7 mouse cellular contexts compared by ENCODE assay signal in genomic region chr10:128082880-128083421, GRCm38 (mm10). TPM values are rescaled to one million over a fixed set of nuclear protein-coding genes. Genes with fewer than 3 reads are reported as not detected.
DNase-seq lines count a peak whose midpoint lies in the region; ATAC-seq lines count a peak whose summit lies in the region.

TSS of gene Atp5b (plus strand) at chr10:128083273.

- peak within 1 kb of the TSS; percentile 82 for H3K9ac ChIP-seq in intestine, embryonic 16.5 days (ENCODE audit: low read depth, low read length)
- H3K9ac ChIP-seq in midbrain, embryonic 11.5 days (ENCODE audit: low read length) = peak within 1 kb of the TSS; percentile 97

- H3K36me3 ChIP-seq in intestine, embryonic 16.5 days (ENCODE audit: control insufficient read depth, insufficient read depth, low read length) = peaks cover 16% of the 10 kb centered on the region; the same call in 1 of the 2 replicates
- H3K36me3 ChIP-seq in midbrain, embryonic 11.5 days (ENCODE audit: control insufficient read depth, insufficient read depth, low read length) = peaks cover 21% of the 10 kb centered on the region

- under 1% methylated on average over 34 of the region's 34 CpGs for WGBS in intestine, embryonic 16.5 days
- 0% methylated on average over 34 of the region's 34 CpGs for WGBS in midbrain, embryonic 11.5 days

- H3K27me3 ChIP-seq in intestine, embryonic 16.5 days (replicated peaks; ENCODE audit: control insufficient read depth, insufficient read depth, low read length) = no peaks in the 10 kb centered on the region
- no peaks in the 10 kb centered on the region for H3K27me3 ChIP-seq in midbrain, embryonic 11.5 days (ENCODE audit: control insufficient read depth, insufficient read depth, low read length)

- H3K4me2 ChIP-seq in intestine, embryonic 16.5 days (ENCODE audit: low read depth, low read length) = peak within 1 kb of the TSS; percentile 79
- H3K4me2 ChIP-seq in midbrain, embryonic 11.5 days = peak within 1 kb of the TSS; percentile 96

- DNase-seq in adrenal gland, adult 8-10 months = peak; percentile 96
- peak; percentile 98 for DNase-seq in embryo, embryonic 9.5 days (ENCODE audit: extremely low spot score)
- peak; percentile 88 to 96 for DNase-seq in gastrocnemius, postnatal 4 days (ENCODE audit: low spot score in 2 of 2)
- peak; percentile 96 to 98 for DNase-seq in left cerebral cortex, postnatal 36 days (ENCODE audit: low spot score in 2 of 2)
- peak; percentile 100 for DNase-seq in midbrain, embryonic 11.5 days (ENCODE audit: low spot score, missing footprints)
- peak; percentile 99 for DNase-seq in skeletal muscle tissue, adult 2 months (ENCODE audit: low read depth, low spot score)

- peaks cover 8% of the 10 kb centered on the region for H3K4me1 ChIP-seq in intestine, embryonic 16.5 days (ENCODE audit: control insufficient read depth, insufficient read depth, low read length)
- H3K4me1 ChIP-seq in midbrain, embryonic 11.5 days (ENCODE audit: control insufficient read depth, insufficient read depth, low read length) = peaks cover 12% of the 10 kb centered on the region

- peak within 1 kb of the TSS; percentile 81 for H3K4me3 ChIP-seq in intestine, embryonic 16.5 days (ENCODE audit: low read length)
- peak within 1 kb of the TSS; percentile 99 for H3K4me3 ChIP-seq in midbrain, embryonic 11.5 days (ENCODE audit: low read depth, low read length)

- intact Hi-C loops in left cerebral cortex, postnatal 36 days (cut with DNase I) = no loop called here

- H3K27ac ChIP-seq in intestine, embryonic 16.5 days (ENCODE audit: low read length) = peak within 1 kb of the TSS; percentile 86
- peak within 1 kb of the TSS; percentile 26; the same call in 1 of the 2 replicates for H3K27ac ChIP-seq in midbrain, embryonic 11.5 days (ENCODE audit: low read depth, low read length)

- peak; percentile 98 for ATAC-seq in intestine, embryonic 16.5 days
- ATAC-seq in midbrain, embryonic 11.5 days (ENCODE audit: low FRiP score) = peak; percentile 99

- H3K9me3 ChIP-seq in intestine, embryonic 16.5 days (ENCODE audit: control insufficient read depth, low read length) = no peaks in the 10 kb centered on the region
- H3K9me3 ChIP-seq in midbrain, embryonic 11.5 days (ENCODE audit: control insufficient read depth, low read length) = no peaks in the 10 kb centered on the region

RNA-seq across cellular contexts. Expression of gene Atp5b, which starts in this region (rescaled TPM):
- 1,000 to 10,000 TPM; 1,737 to 2,601 (median 2,176) TPM for total RNA-seq in adrenal gland, adult 8-10 months (2022)
- total RNA-seq in gastrocnemius, postnatal 4 days (2021) = 1,000 to 10,000 TPM; 3,386 to 3,414 TPM
- polyA plus RNA-seq in intestine, embryonic 16.5 days (2015; fragmentation: Nextera tagmentation; extraction: Ambion mirVana) = 3,551 and 3,599 TPM in 2 replicates
- total RNA-seq in left cerebral cortex, postnatal 36 days (2021) = 1,000 to 10,000 TPM; 1,550 to 1,901 TPM
- polyA plus RNA-seq in midbrain, embryonic 11.5 days (2014; fragmentation: Nextera tagmentation; extraction: Ambion mirVana) = 2,316 and 2,383 TPM in 2 replicates

Comparison
In these comparisons a context has a peak if more than half of its experiments do, and no peak if none do; other contexts are left out.
1. Peak in every context shown above with its lines: DNase-seq, ATAC-seq, H3K4me3 ChIP-seq and H3K27ac ChIP-seq.